In genomic region chr19:10948416-10948815, GRCm38 (mm10) we compare ENCODE assay signal across 8 mouse cellular contexts. TPM values are rescaled to one million over a fixed set of nuclear protein-coding genes. Genes with fewer than 3 reads are reported as not detected.
DNase-seq lines count a peak whose midpoint lies in the region; ATAC-seq lines count a peak whose summit lies in the region.

No protein-coding gene starts in this region.

- peaks cover 21% of the 10 kb centered on the region for H3K36me3 ChIP-seq in kidney, embryonic 14.5 days (ENCODE audit: control insufficient read depth, insufficient read depth, low read length)
- peaks cover 17% of the 10 kb centered on the region for H3K36me3 ChIP-seq in hindbrain, embryonic 15.5 days
- H3K36me3 ChIP-seq in midbrain, embryonic 11.5 days (ENCODE audit: control insufficient read depth, insufficient read depth, low read length): peaks cover 16% of the 10 kb centered on the region; the same call in 1 of the 2 replicates

- no peaks in the 10 kb centered on the region for H3K9me3 ChIP-seq in kidney, embryonic 14.5 days (ENCODE audit: control insufficient read depth, low read length)
- no peaks in the 10 kb centered on the region for H3K9me3 ChIP-seq in hindbrain, embryonic 15.5 days
- H3K9me3 ChIP-seq in midbrain, embryonic 11.5 days (ENCODE audit: control insufficient read depth, low read length): no peaks in the 10 kb centered on the region

- DNase-seq in kidney, postnatal 25 days: no peak
- peak; percentile 5 to 16 for DNase-seq in CD8-positive naive resting alpha-beta T cell, adult 2 months (ENCODE audit: low read depth in 2 of 2, low spot score in 2 of 2)
- peak; percentile 83 for DNase-seq in midbrain, embryonic 11.5 days (ENCODE audit: low spot score, missing footprints)
- peak; percentile 38 for DNase-seq in thymus, postnatal 4 days
- no peak for DNase-seq in embryo, embryonic 11 days

- peak overlapping the region; percentile 86 for H3K4me3 ChIP-seq in kidney, embryonic 14.5 days (ENCODE audit: low read length)
- peak overlapping the region; percentile 76 for H3K4me3 ChIP-seq in hindbrain, embryonic 15.5 days
- peak overlapping the region; percentile 50 for H3K4me3 ChIP-seq in midbrain, embryonic 11.5 days (ENCODE audit: low read depth, low read length)

- H3K4me2 ChIP-seq in kidney, embryonic 14.5 days (replicated peaks; ENCODE audit: low read depth, low read length): peak overlapping the region; percentile 99
- peak overlapping the region; percentile 100 for H3K4me2 ChIP-seq in hindbrain, embryonic 15.5 days
- H3K4me2 ChIP-seq in midbrain, embryonic 11.5 days: peak overlapping the region; percentile 99

- no peak overlapping the region for H3K27ac ChIP-seq in kidney, embryonic 14.5 days (ENCODE audit: low read depth, low read length)
- H3K27ac ChIP-seq in hindbrain, embryonic 15.5 days (replicated peaks): no peak overlapping the region
- H3K27ac ChIP-seq in midbrain, embryonic 11.5 days (ENCODE audit: low read depth, low read length): no peak overlapping the region

- ATAC-seq in kidney, embryonic 14.5 days (ENCODE audit: low FRiP score, low TSS enrichment): no peak
- ATAC-seq in common myeloid progenitor, adult 5-6 weeks (replicated peaks; ENCODE audit: low read depth, poor library complexity, severe bottlenecking): 0 out of 2 replicates have a peak, but pooled peaks have one; percentile 5
- no peak for ATAC-seq in hindbrain, embryonic 15.5 days (ENCODE audit: low FRiP score, low read depth)
- 0 out of 2 replicates have a peak, but pooled peaks have one; percentile 8 for ATAC-seq in midbrain, embryonic 11.5 days (ENCODE audit: low FRiP score)

- under 1% methylated on average over 20 of the region's 20 CpGs for WGBS in kidney, embryonic 14.5 days
- 1% methylated on average over 20 of the region's 20 CpGs for WGBS in hindbrain, embryonic 15.5 days
- 1% methylated on average over 20 of the region's 20 CpGs for WGBS in midbrain, embryonic 11.5 days

- H3K4me1 ChIP-seq in kidney, embryonic 14.5 days (ENCODE audit: control insufficient read depth, insufficient read depth, low read length): peaks cover 25% of the 10 kb centered on the region
- peaks cover 32% of the 10 kb centered on the region for H3K4me1 ChIP-seq in hindbrain, embryonic 15.5 days (replicated peaks)
- H3K4me1 ChIP-seq in midbrain, embryonic 11.5 days (ENCODE audit: control insufficient read depth, insufficient read depth, low read length): peaks cover 18% of the 10 kb centered on the region

- no peaks in the 10 kb centered on the region for H3K27me3 ChIP-seq in kidney, embryonic 14.5 days (ENCODE audit: control insufficient read depth, insufficient read depth, low read length)
- H3K27me3 ChIP-seq in hindbrain, embryonic 15.5 days: no peaks in the 10 kb centered on the region
- no peaks in the 10 kb centered on the region for H3K27me3 ChIP-seq in midbrain, embryonic 11.5 days (ENCODE audit: control insufficient read depth, insufficient read depth, low read length)

- H3K9ac ChIP-seq in kidney, embryonic 14.5 days (ENCODE audit: low read depth, low read length): peak overlapping the region; percentile 88
- peak overlapping the region; percentile 84 for H3K9ac ChIP-seq in hindbrain, embryonic 15.5 days
- peak overlapping the region; percentile 80 for H3K9ac ChIP-seq in midbrain, embryonic 11.5 days (ENCODE audit: low read length)

RNA-seq across cellular contexts. Expression of gene Ccdc86, which starts 0.7 kb away (rescaled TPM):
- polyA plus RNA-seq in kidney, embryonic 14.5 days (2014; fragmentation: Nextera tagmentation; extraction: Ambion mirVana): 26.0 and 32.7 TPM in 2 replicates
- 13.9 and 21.4 TPM in 2 replicates for total RNA-seq in common myeloid progenitor, adult 5-6 weeks (2017)
- polyA plus RNA-seq in hindbrain, embryonic 15.5 days (2015; fragmentation: Nextera tagmentation; extraction: Ambion mirVana): 14.6 and 14.9 TPM in 2 replicates
- 20.0 and 22.5 TPM in 2 replicates for polyA plus RNA-seq in midbrain, embryonic 11.5 days (2014; fragmentation: Nextera tagmentation; extraction: Ambion mirVana)

RNA-seq across cellular contexts. Expression of gene Ptgdr2, which starts 11.5 kb away (rescaled TPM):
- polyA plus RNA-seq in kidney, embryonic 14.5 days (2014; fragmentation: Nextera tagmentation; extraction: Ambion mirVana): not detected in 2 replicates
- 0.23 TPM in 1 of 2 replicates, not detected in the other for total RNA-seq in common myeloid progenitor, adult 5-6 weeks (2017)
- polyA plus RNA-seq in hindbrain, embryonic 15.5 days (2015; fragmentation: Nextera tagmentation; extraction: Ambion mirVana): 0.08 and 0.09 TPM in 2 replicates
- polyA plus RNA-seq in midbrain, embryonic 11.5 days (2014; fragmentation: Nextera tagmentation; extraction: Ambion mirVana): 0.05 and 0.12 TPM in 2 replicates

RNA-seq across cellular contexts. Expression of gene Ms4a10, which starts 26.1 kb away (rescaled TPM):
- polyA plus RNA-seq in kidney, embryonic 14.5 days (2014; fragmentation: Nextera tagmentation; extraction: Ambion mirVana): not detected in 2 replicates
- total RNA-seq in common myeloid progenitor, adult 5-6 weeks (2017): not detected in 2 replicates
- not detected in 2 replicates for polyA plus RNA-seq in hindbrain, embryonic 15.5 days (2015; fragmentation: Nextera tagmentation; extraction: Ambion mirVana)
- polyA plus RNA-seq in midbrain, embryonic 11.5 days (2014; fragmentation: Nextera tagmentation; extraction: Ambion mirVana): not detected in 2 replicates

RNA-seq across cellular contexts. Expression of gene Zp1, which starts 28.0 kb away (rescaled TPM):
- not detected in 2 replicates for polyA plus RNA-seq in kidney, embryonic 14.5 days (2014; fragmentation: Nextera tagmentation; extraction: Ambion mirVana)
- not detected in 2 replicates for total RNA-seq in common myeloid progenitor, adult 5-6 weeks (2017)
- 0.21 and 0.27 TPM in 2 replicates for polyA plus RNA-seq in hindbrain, embryonic 15.5 days (2015; fragmentation: Nextera tagmentation; extraction: Ambion mirVana)
- polyA plus RNA-seq in midbrain, embryonic 11.5 days (2014; fragmentation: Nextera tagmentation; extraction: Ambion mirVana): 0.22 TPM in 1 of 2 replicates, not detected in the other

RNA-seq across cellular contexts. Expression of gene Ms4a15, which starts 44.6 kb away (rescaled TPM):
- polyA plus RNA-seq in kidney, embryonic 14.5 days (2014; fragmentation: Nextera tagmentation; extraction: Ambion mirVana): not detected in 2 replicates
- not detected in 2 replicates for total RNA-seq in common myeloid progenitor, adult 5-6 weeks (2017)
- polyA plus RNA-seq in hindbrain, embryonic 15.5 days (2015; fragmentation: Nextera tagmentation; extraction: Ambion mirVana): 0.17 TPM in 1 of 2 replicates, not detected in the other
- polyA plus RNA-seq in midbrain, embryonic 11.5 days (2014; fragmentation: Nextera tagmentation; extraction: Ambion mirVana): not detected in 2 replicates

Comparison
In these comparisons a context has a peak if more than half of its experiments do, and no peak if none do; other contexts are left out.
1. ATAC-seq: peak in common myeloid progenitor, adult 5-6 weeks (single experiment) and midbrain, embryonic 11.5 days (single experiment); none in kidney, embryonic 14.5 days (single experiment) and hindbrain, embryonic 15.5 days (single experiment).
2. DNase-seq: peak in CD8-positive naive resting alpha-beta T cell, adult 2 months (2 of 2), midbrain, embryonic 11.5 days (single experiment) and thymus, postnatal 4 days (single experiment); none in kidney, postnatal 25 days (0 of 2) and embryo, embryonic 11 days (single experiment).
3. Peak in every context shown above with its lines, with median percentiles within 50 percentile points of each other: H3K4me2 ChIP-seq, H3K4me3 ChIP-seq and H3K9ac ChIP-seq.